Mouse (Mus musculus): ENCODE results near the gene B230118H07Rik.

DNA sequence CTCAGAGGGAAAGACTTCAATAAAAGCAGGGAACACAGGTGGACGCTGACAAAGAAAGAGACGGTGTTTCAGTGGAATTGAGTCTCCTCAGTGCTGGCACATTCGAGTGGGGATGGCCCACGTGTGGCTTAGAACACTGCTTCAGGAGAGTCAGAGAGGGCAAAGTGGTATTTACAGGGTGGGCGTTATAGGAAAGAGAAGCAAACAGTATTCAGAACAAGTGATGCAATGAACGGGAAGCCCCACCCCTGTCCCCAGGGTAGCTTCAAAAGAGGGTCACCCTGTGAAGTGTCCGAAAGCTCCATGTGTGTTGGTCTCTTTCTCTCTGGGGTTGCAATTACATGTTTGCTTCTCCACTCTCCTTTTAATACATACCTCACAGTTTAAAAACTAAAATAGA is 46.3 kb upstream of the B230118H07Rik start:
- no peak for TF ChIP-seq CTCF (IDR thresholded peaks at IDR 0.05; ENCODE audit: insufficient read depth, low read depth, low read length)
- TF ChIP-seq POLR2A (IDR thresholded peaks at IDR 0.05; ENCODE audit: insufficient read depth, low read depth, low read length) = no peak
